Mouse (Mus musculus) C2C12 (cell line): Measurements from ENCODE around the gene Map7d1. TPM values are rescaled to one million over a fixed set of nuclear protein-coding genes. Genes with fewer than 3 reads are reported as not detected.

Source experiments
- H3K27me3 ChIP-seq: one replicate; pipeline ENCODE4 v1.6.1; 2011; ENCODE audit not compliant: control insufficient read depth, insufficient read depth, insufficient read length
- H3K36me3 ChIP-seq: one replicate; pipeline ENCODE4 v1.6.1; 2011; ENCODE audit not compliant: control insufficient read depth, insufficient read depth
- H3K4me3 ChIP-seq: one replicate; pipeline ENCODE4 v1.5.1; 2011; ENCODE audit warnings: mild to moderate bottlenecking, control low read depth; ENCODE audit not compliant: poor library complexity, insufficient read depth, severe bottlenecking
- H3K79me2 ChIP-seq: one replicate; pipeline ENCODE4 v1.6.1; 2011; ENCODE audit not compliant: control insufficient read depth, insufficient read depth
- H3K79me3 ChIP-seq: one replicate; pipeline ENCODE4 v1.6.1; 2011; ENCODE audit warnings: low read depth, control low read depth
- H3ac ChIP-seq: one replicate; pipeline ENCODE3; 2011; ENCODE audit warnings: low read depth; ENCODE audit not compliant: control insufficient read depth, insufficient read length
- CEBPB ChIP-seq: IDR thresholded peaks from one replicate; pipeline ENCODE4 v1.6.1; 2011; ENCODE audit warnings: low read depth, mild to moderate bottlenecking, control low read depth, moderate library complexity
- CTCF ChIP-seq: IDR thresholded peaks from one replicate; pipeline ENCODE4 v1.5.1; 2011; ENCODE audit not compliant: control insufficient read depth, insufficient read depth, insufficient read length
- FOSL1 ChIP-seq: IDR thresholded peaks from one replicate; pipeline ENCODE4 v1.8.0; 2011; ENCODE audit warnings: mild to moderate bottlenecking, low read length; ENCODE audit not compliant: poor library complexity, insufficient read depth, severe bottlenecking
- MAX ChIP-seq: IDR thresholded peaks from one replicate; pipeline ENCODE4 v1.6.1; 2011; ENCODE audit warnings: mild to moderate bottlenecking, control low read depth
- MYOD1 ChIP-seq: IDR thresholded peaks from one replicate; pipeline ENCODE4 v1.6.1; 2011; ENCODE audit warnings: low read depth; ENCODE audit not compliant: control insufficient read depth, insufficient read length
- MYOG ChIP-seq: IDR thresholded peaks from one replicate; pipeline ENCODE4 v1.6.1; 2011; ENCODE audit not compliant: control insufficient read depth, insufficient read length; ENCODE audit errors: extremely low read depth
- USF1 ChIP-seq: IDR thresholded peaks from one replicate; pipeline ENCODE4 v1.6.1; 2011; ENCODE audit warnings: low read depth, mild to moderate bottlenecking, control low read depth, moderate library complexity
- polyA plus RNA-seq: library from polyadenylated mRNA; unstranded; fragments of >200 nt; fragmentation: generic; extraction: Trizol; gene quantifications from one replicate; pipeline ENCODE4 v1.2.1, GENCODE M21; 2012; ENCODE audit warnings: missing spikeins

Map7d1 gene
- polyA plus RNA-seq, 1 experiment = 130 TPM

DNA sequence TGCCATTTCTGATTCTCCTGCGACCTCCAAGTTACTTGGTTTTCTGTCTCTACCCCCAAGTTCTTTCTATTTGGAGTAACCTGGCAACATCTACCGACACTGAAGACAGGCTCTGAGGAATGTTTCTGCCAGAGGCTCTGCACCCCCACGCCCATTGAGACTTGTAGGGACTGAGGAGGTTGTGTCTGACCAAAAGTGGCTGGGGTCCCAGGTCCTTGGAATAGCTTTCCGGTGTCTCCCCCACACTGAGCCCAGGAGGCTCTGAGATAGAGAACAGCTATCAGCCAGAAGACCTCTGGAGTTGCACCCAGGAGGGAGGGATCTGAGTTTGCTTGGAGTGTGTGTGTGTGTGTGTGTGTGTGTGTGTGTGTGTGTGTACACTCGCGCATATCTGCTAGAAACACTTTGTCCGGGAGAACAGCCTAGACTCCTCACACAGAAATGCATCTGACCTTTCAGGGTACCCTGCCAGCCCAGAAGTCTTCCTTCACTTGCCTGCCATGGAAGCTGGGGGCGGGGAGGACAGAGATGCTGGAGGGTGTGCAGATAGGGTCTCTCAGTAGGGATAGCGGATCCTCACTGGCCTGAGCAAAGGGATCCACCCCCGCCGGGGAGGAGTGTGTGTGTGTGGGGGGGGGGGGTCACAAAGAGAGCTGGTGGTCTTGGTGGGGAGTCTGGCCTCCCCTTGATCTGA, 31.3 kb upstream of the Map7d1 start:
- TF ChIP-seq MAX (no peak), CEBPB (no peak), MYOD1 (no peak)
- H3K4me3 ChIP-seq = no peak overlapping the region
- no peaks in the 10 kb centered on the region for H3K36me3 ChIP-seq
- H3ac ChIP-seq = no peak overlapping the region
- H3K79me2 ChIP-seq = no peaks in the 10 kb centered on the region
- no peaks in the 10 kb centered on the region for H3K79me3 ChIP-seq
- H3K27me3 ChIP-seq = peaks cover 23% of the 10 kb centered on the region

DNA sequence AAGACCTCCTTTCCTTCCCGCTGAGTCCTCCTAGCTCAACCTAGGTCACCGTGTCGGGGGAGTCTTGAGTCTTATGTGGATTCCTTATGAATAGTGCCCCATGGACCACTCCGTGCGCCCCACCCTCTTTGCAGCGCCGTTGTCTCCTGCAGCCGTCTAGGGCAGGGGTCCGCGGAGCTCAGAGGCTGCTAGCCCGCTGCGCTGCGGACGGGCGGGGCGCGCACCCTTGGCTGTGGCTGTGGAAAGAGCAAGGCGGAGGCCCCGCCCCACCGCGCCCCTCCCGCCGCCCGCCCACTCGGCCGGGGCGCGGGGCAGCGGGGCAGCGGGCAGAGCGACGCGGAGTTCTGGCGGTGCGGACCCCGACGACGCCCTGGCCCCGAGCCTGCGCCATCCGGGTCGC, 30.3 kb upstream of the Map7d1 start, which contains the start of gene Col8a2:
TSS of gene Col8a2 (plus strand) at position 302 of the 400 bp plus-strand sequence.
- Histone ChIP-seq H3K4me3 (no peak within 1 kb of the TSS), H3K79me3 (no peaks in the 10 kb centered on the region), H3K27me3 (peaks cover 23% of the 10 kb centered on the region), H3ac (peak within 1 kb of the TSS; percentile 25), H3K36me3 (no peaks in the 10 kb centered on the region), H3K79me2 (no peaks in the 10 kb centered on the region)
- no peak for TF ChIP-seq FOSL1
- no peak for TF ChIP-seq CEBPB
- TF ChIP-seq MYOD1 = no peak
- no peak for TF ChIP-seq CTCF
- no peak for TF ChIP-seq MAX
- TF ChIP-seq MYOG = no peak
- no peak for TF ChIP-seq USF1

DNA sequence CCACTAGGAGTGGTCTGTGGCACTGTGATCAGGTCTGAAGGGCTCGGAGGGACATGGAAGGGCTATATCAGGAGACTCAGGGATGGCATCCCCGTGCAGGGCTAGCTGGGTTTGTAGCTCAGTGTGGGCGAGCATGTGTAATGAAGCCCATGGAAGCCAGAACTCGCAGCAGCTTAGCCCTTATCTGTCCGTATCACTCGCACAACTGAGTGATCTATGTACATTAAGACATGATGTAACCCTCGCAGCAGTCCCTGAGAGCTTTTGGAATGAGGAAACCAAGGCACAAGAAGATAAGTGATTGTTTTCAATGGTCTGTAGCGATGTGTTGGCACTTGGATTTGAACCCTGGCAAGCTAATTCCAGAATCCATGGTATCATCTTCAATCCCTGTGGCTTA, 27.4 kb upstream of the Map7d1 start:
- no peak for TF ChIP-seq CEBPB
- TF ChIP-seq CTCF = no peak
- TF ChIP-seq USF1 = no peak
- no peak for TF ChIP-seq MAX
- no peak for TF ChIP-seq MYOD1
- no peak for TF ChIP-seq FOSL1
- TF ChIP-seq MYOG = no peak
- no peaks in the 10 kb centered on the region for H3K79me2 ChIP-seq
- H3K36me3 ChIP-seq = no peaks in the 10 kb centered on the region
- peaks cover 23% of the 10 kb centered on the region for H3K27me3 ChIP-seq
- H3K79me3 ChIP-seq = no peaks in the 10 kb centered on the region
- no peak overlapping the region for H3K4me3 ChIP-seq
- no peak overlapping the region for H3ac ChIP-seq

DNA sequence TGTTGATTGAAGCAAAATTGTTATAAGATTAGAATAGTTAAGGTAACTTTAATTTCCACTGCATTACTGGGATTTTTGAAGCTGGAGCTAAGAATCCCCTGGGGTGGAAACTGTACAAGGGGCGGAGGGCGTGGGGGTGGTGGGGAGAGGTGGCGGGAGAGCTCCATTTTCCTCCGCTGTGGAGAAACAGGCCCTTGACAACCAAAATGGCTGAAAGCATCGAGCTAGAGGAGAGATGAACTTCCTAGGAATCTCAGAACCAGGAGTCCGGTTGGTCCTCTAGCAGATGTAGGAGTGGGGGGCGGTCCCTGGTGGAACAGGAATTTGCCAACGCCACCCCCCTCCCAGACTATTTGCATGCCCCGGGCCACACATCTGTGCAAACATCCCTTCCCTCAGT, 25.6 kb upstream of the Map7d1 start:
- TF ChIP-seq MYOG = no peak
- Histone ChIP-seq H3K79me3 (no peaks in the 10 kb centered on the region), H3K27me3 (peaks cover 10% of the 10 kb centered on the region), H3K79me2 (no peaks in the 10 kb centered on the region), H3K36me3 (no peaks in the 10 kb centered on the region), H3ac (no peak overlapping the region), H3K4me3 (no peak overlapping the region)

DNA sequence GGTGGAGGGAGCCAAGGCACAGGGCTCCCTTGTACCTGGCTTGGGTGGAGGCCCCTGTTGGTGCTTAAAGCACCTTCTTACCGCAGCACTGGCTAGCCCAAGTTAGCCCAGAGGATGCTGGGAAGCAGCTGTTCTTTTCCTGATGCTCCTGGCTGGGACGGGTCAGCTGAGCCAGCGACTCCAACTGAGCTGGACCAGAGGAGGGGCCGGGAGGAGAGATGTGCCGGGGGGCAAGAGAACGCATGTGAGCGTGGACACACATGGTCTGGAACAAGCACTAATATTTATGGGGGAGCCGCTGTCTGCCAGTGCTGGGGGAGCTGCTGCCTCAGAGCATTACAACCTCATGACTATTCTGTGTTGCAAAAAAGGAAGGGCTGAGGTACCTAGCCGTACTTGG, 22.8 kb upstream of the Map7d1 start:
- Histone ChIP-seq H3K36me3 (peaks cover 14% of the 10 kb centered on the region), H3K4me3 (no peak overlapping the region), H3K79me2 (no peaks in the 10 kb centered on the region), H3K79me3 (no peaks in the 10 kb centered on the region), H3ac (no peak overlapping the region), H3K27me3 (no peaks in the 10 kb centered on the region)
- TF ChIP-seq USF1 (no peak), CTCF (no peak), FOSL1 (no peak)

DNA sequence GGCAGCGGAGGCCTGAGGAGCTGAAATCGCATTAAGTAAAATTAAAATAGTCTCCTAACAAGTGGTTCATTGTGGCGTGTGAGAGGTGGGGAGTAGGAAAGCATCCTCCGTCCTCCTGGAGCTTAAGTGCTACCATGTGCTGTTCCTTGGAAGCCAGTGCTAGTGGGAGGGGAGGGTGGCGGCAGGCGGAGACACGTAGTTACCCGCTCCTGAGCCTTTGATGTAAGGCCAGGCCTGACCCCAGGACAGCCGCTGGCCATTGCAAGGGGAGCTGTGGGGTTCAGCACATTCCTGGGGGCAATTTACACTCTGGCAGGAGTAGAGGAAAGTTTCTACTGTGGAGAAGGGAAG, 22.4 kb upstream of the Map7d1 start:
- no peaks in the 10 kb centered on the region for H3K27me3 ChIP-seq
- TF ChIP-seq FOSL1 (no peak), MYOG (no peak), USF1 (no peak), CTCF (no peak), MAX (no peak)
- H3K36me3 ChIP-seq = peaks cover 17% of the 10 kb centered on the region
- H3K4me3 ChIP-seq = no peak overlapping the region
- H3ac ChIP-seq = no peak overlapping the region
- no peaks in the 10 kb centered on the region for H3K79me3 ChIP-seq
- no peaks in the 10 kb centered on the region for H3K79me2 ChIP-seq
